Mouse (Mus musculus): ENCODE data around the gene Aff3. TPM values are rescaled to one million over a fixed set of nuclear protein-coding genes. Genes with fewer than 3 reads are reported as not detected.

Aff3 gene
- total RNA-seq, 2 experiments from 2014 or later: 1.3 to 3.2 TPM

- no peak for DNase-seq
Measured at GRCm38 (mm10) chr1:38388466-38388865, 276.3 kb downstream of the Aff3 start.

DNA sequence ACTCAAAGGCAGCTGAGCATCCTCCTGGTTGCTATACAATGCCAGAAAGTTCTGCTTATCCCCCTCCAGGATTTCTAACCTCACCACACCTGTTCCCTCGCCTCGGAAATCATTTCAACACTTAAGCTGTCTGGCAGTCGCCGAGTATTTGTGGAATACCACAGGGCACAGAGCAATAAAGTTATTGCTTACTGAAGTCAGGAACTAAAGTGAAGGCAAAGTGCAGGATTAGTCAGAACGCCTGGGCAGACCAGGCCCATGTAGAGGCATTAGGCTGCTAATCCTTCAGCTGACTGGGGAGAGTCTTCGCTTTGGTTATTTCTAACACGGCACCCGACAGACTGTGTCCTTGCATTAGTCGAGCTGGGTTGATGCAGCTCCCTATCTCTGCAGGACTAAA lies 277.3 kb downstream of the Aff3 start:
- no peak for DNase-seq

DNA sequence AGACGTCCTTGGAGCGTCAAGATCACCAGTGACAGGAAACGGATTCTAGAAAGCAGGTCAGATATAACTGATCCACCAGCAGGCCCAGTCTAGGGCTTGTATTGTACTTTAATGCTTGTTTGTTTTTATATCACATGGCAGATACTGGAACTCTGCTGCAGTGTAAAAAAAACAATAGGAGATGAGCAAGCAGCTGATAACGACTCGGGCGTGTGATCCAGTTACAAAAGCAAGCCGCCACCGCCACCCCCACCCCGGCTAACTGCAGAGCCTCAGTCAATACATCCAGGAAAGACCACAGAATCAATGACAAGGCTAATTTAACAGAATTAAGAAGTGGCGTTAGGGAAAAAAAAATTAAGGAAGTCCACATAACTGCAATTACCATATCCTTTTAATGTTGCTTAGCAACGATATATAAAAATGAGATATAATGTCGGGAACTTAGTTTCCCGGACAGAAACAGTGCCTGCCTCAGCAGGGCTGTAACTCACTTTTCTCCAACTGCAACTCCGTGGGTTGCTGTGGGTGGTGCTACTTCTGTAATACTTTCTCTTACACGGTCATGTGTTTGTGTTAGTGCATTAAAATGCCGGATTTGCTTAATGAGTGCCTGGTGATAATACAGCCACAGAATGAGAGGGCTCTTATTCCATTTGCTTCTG lies 280.2 kb downstream of the Aff3 start:
- DNase-seq: no peak

DNA sequence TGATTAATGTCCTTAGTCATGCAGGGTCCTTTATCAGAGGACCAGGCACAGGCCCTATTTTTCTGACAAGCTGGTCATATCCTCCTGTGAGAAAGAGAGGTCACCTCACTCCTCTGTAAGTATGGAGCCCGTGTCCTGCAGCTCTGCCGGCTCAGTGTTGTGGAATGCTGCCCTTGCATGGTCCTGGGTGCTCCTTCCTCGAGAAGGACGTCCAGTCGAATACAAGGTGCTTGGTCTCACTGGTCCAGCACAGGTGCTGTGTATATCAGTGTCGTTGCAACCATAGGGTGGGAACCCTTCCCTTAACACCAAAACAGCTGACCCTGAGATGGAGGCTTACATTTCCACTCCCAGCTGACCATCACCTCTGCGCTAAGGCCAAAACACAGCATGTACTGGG lies 280.7 kb downstream of the Aff3 start:
- no peak for DNase-seq

GRCm38 (mm10) chr1:38382683-38383082 lies 282.1 kb downstream of the Aff3 start:
- DNase-seq: no peak

- DNase-seq: no peak
Measured at GRCm38 (mm10) chr1:38377930-38378329, 286.8 kb downstream of the Aff3 start.

- DNase-seq: no peak
Measured at GRCm38 (mm10) chr1:38369166-38369565, 295.6 kb downstream of the Aff3 start.

GRCm38 (mm10) chr1:38368081-38368689 lies 296.6 kb downstream of the Aff3 start:
- DNase-seq: peak in 1 of 2 experiments; percentile 14

- no peak for DNase-seq
Measured at GRCm38 (mm10) chr1:38367404-38368080, 297.2 kb downstream of the Aff3 start.

DNA sequence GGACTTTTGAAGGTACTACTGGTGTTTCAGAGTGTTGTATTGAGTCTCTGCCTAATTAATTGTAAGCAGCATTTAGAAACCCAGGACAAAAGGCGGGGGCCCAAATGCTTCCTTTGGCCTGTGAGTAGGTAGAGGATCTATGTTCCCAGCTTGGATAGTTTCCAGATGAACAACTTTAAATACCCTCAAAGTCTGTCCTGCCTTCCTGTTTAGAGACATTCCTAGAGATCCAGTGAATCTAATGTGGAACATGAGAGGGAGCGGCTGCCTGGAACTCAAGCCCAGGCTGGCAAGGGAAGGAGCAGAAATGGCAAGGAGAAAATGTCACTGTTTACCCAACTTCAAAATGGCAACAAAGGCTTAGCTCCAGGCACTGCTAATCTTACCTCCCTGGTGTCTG lies 300.9 kb downstream of the Aff3 start:
- DNase-seq: no peak

DNA sequence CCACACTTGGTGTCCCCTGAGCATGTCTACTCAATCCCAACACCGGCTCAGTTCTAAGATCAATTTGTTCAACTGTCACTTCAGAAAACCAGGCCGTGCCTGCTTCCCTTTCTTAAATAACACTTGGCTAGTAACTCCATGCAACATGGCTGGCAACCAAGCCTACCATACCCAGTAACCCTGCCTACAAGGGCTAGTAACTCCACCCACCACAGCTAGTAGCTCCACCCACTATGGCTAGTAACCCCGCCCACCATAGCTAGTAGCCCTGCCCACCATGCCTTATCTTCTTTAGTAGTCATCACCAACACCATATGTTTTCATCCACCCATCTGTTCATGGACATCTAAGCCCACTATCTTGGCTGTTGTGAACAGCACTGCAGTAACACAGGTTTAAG lies 302.5 kb downstream of the Aff3 start:
- no peak for DNase-seq

DNA sequence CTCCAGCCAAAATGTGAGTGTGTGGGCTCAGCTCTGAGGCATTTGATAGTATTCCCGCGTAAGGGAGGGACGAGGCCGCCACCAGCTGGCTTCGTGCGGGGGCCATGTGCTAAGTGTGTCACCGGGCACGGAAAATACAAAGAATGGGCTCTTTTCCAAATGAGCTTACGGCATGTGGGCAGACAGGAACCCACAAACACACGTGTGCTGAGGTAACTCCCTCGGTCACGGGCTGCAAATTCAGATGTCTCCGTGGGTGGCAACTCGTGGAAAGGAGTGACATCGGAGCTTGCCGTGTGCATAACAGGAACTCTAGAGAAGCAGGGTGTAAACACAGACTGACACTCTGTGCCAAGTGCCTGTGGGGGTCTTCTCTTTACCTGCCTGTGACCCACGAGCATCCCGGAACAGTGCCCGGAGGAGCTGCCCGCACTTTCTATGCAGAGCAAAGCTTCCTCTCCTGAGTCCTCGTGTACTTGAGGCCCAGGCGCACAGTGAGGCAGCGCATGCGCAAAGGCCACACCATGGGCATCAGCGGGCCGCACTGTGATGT lies 305.9 kb downstream of the Aff3 start:
- DNase-seq: peak; percentile 43 to 48

DNA sequence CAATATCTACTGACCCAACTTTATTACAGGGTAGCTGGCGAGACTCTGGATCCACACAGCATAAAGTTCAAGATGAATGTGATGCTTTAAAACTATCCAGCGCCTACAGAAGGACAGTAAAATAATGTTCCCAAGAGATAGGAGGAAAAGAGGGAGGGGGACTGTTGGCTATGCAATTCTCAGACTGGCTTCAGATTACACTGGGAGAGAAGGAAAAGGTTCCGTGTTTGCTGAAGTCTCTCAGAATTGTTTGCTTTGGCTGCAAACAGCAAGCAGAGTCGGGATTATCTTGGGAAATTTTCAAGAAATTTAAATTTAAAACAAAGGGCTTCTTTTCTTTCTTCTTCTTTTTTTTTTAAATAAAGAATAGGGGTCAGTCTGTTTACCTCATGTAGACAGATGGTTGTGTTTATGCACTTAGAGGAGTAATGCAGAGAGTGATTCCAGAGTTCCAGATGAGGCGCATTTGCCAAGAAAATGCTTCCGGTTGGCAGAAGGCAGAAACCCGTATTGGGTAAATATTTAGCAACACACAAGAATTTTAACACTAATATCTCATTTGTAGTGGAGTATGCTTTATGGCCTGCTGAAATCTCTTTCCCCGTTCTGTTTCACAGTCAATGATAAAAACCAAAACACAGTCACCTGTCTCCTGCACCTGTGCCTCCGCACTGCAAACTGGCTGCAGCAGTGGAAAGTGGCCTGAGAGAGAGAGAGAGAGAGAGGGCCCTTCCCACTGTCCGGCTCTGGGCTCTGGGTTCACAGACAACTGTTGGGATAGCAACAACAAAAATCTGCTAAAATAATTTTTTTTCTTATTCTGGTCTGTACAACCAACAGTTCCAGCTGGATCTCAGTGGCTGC lies 306.6 kb downstream of the Aff3 start:
- peak; percentile 69 to 77 for DNase-seq

GRCm38 (mm10) chr1:38354585-38354984 lies 310.2 kb downstream of the Aff3 start:
- DNase-seq: no peak

- no peak for DNase-seq
Measured at GRCm38 (mm10) chr1:38347346-38347745, 317.4 kb downstream of the Aff3 start.

GRCm38 (mm10) chr1:38334206-38334605 lies 330.5 kb downstream of the Aff3 start:
- peak; percentile 27 to 41 for DNase-seq

- DNase-seq: no peak
Measured at GRCm38 (mm10) chr1:38332919-38333318, 331.8 kb downstream of the Aff3 start.

DNA sequence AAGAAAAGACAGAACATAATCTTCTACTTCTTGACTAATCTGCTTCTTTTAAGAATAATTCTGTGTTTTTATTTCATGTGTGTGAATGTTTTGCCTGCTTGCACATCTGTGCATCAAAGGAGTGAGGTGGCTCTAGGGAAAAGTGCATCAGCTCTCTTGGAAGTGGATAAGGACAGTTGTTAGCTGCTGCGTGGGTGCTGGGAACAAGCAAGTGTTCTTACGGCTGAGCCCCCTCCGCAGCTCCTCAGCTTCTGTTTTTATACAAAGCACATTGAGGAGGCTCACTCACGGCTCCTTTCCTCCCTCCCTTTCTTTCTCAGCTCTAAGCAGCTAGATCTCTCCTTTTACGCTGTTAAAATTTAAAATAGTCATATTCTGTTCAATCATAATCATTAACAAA lies 340.5 kb downstream of the Aff3 start:
- DNase-seq: no peak

- DNase-seq: peak; percentile 63 to 73
Measured at GRCm38 (mm10) chr1:38321861-38322260, 342.9 kb downstream of the Aff3 start.

DNA sequence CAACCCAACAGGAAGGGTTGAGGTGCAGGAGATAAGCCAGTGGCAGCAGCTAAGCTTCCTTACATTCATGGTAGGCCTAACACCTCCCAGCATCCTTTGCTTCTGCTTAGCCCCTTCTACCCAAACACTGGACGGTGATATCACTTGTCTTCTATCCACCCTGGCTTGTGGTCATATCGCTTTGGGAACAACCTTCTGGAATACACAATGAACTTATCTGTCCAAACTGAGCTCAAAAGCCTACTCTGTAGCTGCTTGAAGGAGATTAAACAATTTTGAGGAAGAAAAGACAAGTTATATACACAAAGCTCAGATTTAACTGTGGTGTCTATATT lies 343.8 kb downstream of the Aff3 start:
- DNase-seq: no peak

- DNase-seq: no peak
Measured at GRCm38 (mm10) chr1:38320126-38320970, 344.4 kb downstream of the Aff3 start.

Data from heart, adult 18-20 months (tissue).